Mouse (Mus musculus) spleen, postnatal 36 days (tissue): ENCODE measurements at regions not wholly inside any gene's neighbourhood (a gene's known extent, or its start where the extent isn't known, plus 50 kb on each side); places are given as distances from the start of the nearest gene placed in this dataset.

Source experiments
- DNase-seq, 2 experiments: peaks; one replicate each; pipeline ENCODE4 v3.0.0; 2022; ENCODE audit warnings: low spot score in 2 of 2, mixed read lengths in 1 of 2

DNA sequence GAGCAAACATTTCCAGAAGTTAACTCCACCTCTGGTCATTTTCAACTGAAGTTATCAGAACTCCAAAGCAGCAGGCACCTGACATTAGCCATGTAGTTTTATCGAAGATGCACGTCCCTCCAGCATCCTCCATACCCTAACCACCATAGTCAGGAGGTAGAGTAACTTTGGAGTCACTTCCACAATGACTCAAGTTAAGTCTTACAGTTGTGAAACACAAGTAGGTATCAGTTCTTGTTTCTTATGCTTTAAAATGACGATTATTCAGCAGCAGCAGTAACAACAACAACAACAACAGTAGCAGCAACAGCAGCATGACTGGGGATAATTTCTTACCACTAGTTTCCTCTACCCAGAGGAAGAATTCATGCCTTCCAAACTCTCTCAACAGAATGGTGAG, 51.3 kb upstream of the Tank start:
- DNase-seq, result no peak

- no peak for DNase-seq
Measured at GRCm38 (mm10) chr2:61524060-61524734, 54.2 kb upstream of the Tank start.

GRCm38 (mm10) chr2:61514445-61515123, 63.8 kb upstream of the Tank start:
- DNase-seq, result no peak

DNA sequence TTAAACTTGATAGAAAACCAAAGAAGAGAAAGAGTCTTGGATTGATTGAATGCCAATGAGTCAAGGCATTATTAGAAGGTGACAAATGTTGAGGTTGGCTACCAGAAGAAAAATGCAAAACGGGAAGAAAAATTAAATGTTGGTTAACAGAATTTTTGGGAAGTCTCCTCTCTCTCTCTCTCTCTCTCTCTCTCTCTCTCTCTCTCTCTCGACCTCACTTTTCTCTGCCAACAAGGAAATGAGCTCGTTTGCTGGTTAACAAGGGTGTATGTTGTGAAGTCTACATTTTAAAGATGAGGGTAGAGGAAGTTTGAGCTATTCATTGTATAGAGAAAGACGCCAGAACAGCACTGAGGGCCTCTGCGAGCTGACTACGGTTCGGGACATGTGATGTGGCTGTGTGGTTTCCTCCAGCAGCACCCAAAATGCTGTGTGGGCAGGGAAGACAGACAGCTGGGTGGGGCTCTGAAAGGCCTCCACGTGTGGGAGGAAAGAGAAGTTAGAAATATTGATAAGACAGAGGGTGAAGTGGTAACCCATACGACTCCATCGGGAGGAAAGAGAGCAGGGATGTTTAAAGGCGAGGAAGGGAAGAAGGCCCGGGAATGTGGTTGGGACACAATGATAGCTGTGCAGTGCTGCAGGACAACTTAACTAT, 64.5 kb upstream of the Tank start:
- peak; percentile 60 to 65 for DNase-seq

- DNase-seq, result no peak
Measured at GRCm38 (mm10) chr2:61503594-61503993, 74.8 kb upstream of the Tank start.

DNA sequence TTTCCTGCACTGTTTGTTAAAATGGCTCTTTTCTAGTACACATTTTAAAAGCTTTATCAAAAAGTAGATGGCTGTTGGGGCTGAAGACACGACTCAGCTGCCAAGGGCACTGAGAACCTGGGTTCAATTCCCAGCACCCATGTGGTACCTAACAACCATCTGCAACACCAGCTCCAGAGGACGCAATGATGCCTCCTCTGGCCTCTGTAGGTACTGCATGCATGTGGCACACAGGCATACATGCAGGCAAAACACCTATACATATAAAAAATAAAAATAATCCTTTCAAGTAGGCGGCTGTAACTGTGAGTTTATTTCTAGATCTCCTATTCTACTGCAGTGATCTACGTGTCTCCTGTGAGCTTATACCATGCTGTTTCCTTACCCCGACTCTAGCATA, 76.5 kb upstream of the Tank start:
- DNase-seq, result no peak

DNA sequence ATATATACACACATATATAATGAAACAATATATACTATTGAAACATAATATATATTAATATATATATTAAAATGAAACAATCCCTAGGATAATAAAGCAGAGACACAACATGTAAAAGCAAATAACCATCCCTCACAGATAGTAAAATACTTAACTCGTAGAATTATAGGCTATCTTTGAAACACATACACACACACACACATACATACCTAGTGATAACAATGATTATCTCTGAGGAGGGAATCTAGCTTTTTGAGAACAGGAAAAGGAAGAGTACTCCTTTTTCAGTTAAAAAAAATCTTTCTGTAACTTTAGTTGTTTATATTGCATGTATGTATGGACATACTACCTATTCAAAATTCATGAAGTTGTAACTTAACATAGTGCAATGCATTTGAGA, 79.1 kb upstream of the Tank start:
- no peak for DNase-seq

- DNase-seq, result no peak
Measured at GRCm38 (mm10) chr2:61497930-61498329, 80.5 kb upstream of the Tank start.

GRCm38 (mm10) chr2:61496968-61497367, 81.4 kb upstream of the Tank start:
- DNase-seq, result no peak

GRCm38 (mm10) chr2:61493918-61494712, 84.3 kb upstream of the Tank start:
- peak; percentile 36 to 42 for DNase-seq

- peak; percentile 39 to 59 for DNase-seq
Measured at GRCm38 (mm10) chr2:61492043-61492743, 86.2 kb upstream of the Tank start.

DNA sequence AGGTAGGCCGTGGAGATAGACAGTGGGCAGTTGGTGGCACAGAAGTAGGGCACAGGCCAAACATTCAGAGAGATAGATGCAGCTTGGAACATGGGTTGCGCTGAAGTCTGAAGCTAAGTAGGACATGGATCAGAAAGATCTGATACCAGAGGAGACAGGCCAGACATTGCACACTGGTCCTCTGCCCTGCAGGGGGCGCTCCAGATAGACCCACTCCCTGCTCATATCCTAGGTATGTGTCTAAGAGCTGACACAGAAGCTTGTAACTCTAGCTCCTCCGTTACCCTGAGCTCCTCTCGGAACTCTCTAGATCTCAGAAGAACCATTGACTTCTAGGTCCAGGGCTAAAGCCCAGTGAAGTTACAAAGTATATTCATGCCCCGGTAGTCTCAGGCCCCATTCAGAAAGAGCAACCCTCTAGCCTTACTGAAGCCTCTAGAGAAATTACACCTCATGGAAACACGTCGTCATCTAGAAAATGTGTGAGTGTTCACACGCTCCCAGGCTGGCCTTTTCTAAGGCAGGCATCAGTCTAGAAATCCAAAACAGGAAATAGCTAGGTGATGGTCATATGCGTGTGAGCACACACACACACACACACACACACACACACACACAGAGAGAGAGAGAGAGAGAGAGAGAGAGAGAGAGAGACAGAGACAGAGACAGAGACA, 87.8 kb upstream of the Tank start:
- DNase-seq, result no peak

DNA sequence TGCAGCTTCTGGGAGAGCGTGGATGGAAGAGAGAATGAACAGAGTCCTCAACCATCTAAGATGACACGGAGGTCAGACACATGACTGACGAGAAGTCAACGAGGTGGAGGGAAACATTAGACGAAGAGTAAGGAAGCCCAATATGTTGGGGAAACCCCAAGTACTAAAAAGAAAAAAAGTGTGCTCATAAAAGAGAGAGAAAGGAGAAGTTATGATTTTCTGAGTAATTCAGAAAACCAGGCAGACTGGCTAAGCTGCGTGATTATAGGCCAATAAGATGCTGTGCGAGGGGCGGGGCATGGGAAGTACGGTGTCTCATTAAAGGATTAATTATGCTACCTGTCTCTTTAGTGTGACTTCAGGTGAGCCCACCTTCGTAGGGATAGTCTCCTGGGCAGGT, 88.6 kb upstream of the Tank start:
- peak; percentile 5 to 20 for DNase-seq

DNA sequence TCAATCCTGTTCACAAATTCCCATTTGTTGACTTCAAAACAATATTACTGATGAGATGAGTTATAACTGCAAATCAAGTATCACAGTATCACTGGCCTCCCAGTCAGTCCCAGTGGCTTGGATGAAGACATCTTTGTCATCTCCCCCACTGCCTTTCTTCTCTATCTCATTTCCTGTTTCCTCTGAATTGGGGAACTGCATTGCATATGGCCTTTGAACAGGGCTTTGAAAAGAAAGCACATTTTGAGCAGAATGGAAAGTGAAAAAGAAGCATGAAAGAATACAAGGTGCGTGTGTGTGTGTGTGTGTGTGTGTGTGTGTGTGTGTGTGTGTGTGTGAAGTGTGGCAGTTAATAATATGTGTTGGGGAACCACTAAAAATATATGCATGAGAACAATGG, 94.6 kb upstream of the Tank start:
- no peak for DNase-seq

DNA sequence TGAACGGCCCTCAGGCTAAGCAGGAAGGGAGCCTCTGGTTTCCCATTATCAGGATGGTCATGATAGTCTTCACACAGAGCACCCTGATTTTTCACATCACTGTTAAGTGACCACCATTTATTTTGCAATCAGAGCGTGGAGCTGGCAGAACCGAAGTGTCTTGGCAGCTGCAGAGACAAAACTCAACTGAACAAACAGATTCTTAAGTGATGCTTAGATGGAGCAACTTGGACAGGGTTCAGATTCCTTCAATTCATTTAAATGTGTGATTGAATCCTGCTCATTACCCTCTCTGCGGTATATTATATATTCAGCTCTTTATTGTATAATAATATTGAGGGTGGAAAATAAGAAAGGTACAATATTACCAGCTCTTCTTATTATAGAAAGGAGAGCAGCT, 101.7 kb upstream of the Tank start:
- DNase-seq, result no peak

DNA sequence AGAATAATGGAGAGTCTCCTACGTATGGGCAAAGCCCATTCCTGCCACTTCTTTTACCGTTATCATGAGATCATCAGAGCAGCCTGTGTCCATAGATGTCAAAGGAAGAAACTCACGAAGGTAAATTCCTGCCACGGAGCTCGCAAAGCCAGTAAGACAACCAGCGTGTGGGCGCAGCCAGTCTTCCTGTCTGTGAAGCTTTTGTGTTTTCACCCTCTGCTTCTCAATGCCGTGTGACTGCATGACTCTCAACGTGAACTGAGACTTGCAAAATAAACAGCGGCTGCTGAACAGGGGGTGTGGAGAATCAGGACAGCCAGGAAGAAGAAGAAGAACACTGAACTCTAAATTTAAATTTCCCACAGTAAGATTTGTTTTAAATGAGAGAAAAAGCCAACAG, 103.8 kb upstream of the Tank start:
- no peak for DNase-seq

- no peak for DNase-seq
Measured at GRCm38 (mm10) chr2:61470521-61470920, 107.9 kb upstream of the Tank start.

DNA sequence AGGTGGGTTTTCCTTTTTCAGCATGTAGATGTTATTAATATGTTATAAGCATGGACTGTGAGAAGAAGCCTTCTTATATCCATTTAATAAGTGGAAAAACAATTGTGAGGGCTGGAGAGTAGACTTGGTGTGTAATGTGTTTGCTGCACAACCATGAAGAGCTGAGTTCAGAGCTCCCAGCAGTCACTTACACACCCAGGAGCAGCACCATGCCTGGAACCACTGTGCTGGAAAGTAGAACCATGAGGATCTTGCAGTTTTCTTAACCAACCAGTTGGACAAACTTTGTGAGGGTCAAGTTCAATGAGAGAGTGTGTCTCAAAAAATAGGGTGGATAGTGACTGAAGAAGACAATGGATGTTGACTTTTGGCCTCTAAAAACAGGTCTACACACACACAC, 108.3 kb upstream of the Tank start:
- DNase-seq, result no peak

DNA sequence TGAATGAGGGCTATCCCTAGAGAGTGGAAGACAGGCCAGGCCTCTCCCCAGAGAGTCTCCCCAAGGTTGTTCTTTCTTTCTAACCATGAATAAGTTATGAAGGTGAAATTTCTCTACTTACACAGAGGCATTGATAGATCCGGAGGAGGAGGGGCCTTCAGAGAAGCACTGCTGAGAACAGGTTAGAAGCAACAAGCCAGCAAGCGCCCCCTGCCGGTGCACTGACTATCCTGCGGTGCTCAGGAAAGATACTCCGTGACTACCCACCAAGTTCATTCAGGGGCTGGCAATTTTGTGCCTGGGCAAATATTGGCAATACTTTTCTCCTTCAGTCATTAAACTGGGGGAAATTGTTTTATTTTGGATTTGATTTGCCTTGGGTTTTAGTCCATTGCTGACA, 122.5 kb upstream of the Tank start:
- DNase-seq, result peak in 1 of 2 experiments; percentile 14

GRCm38 (mm10) chr2:61454729-61455128, 123.7 kb upstream of the Tank start:
- no peak for DNase-seq

DNA sequence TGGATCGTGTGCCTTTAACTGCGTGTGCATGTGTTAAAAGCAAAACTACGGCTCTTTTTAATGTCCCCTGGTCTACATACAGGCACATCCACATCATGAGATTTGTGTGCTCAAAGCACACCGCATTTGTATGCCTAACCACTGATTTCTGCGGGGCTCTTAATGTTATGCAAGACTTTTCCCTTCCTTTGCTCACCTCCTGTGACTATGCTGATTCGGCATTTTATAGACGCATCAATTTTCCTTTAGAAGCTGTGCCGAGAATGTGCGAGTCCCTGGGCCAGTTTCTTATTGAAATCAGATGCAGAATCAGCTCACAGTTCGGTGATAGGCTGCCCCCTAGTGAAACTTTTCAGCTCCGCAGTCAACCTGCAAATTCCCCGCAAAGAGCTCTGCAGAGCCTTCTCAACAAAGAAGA, 124.1 kb upstream of the Tank start:
- DNase-seq, result peak; percentile 31 to 38
